Mouse (Mus musculus) WW6 (cell line): Measurements from ENCODE around the gene Gli2.

Source experiments
- DNase-seq: peaks from one replicate; pipeline ENCODE4 v3.0.0-alpha.2; 2013; ENCODE audit warnings: low read depth, low spot score

The Gli2 gene

DNA sequence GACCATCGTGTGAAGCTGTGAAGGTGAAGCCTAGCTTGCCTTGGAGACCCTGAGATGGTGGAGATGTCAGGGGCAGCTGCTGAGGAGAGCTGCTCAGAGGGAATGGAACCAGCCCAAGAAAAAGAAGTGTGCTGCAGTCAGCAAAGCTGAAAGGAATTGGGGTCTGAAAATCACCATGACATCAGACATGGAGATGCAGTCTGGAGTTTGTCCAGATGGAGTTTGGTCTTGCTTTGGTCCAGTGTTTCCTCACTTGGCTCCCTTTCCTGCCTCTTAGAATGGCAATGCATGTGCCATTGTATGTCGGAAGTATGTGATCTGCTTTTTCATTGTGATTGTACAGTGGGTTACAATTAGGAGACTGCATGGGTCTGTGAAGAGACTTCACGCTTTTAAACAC is 149.7 kb downstream of the Gli2 start:
- no peak for DNase-seq

DNA sequence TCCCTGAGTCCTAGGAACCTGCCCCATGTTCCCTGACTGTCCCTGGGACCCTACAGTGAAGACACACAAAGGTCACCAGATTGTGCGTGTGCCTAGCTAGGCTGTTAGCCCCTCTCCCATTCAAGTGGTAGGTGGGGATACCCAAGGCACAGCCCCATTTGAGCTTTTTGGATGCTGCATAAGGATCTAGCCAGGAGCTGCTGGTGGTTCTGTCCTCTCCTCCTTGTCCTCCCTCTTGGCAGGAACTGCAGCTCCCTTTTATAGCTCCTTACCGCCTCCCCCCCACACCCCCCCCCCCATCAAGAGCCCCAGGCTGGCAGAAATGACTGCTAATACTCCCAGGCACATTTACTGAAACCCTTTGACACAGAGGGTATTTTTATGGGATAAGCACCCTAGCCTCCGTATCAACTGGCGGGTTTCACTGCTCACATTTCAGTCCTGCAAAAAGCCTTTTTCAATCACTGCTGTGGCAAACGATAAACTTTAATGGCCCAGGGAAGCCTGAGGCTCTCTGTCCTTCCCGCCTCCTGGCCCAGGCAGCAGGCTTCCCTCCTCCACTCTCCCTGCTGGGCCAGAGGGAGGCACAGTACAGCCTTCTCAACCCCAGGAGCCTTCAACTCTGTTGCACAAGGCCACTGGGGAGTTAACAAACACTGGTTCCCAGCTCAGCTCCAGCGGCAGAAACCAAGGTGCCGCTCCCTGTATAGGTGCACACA is 151.4 kb downstream of the Gli2 start:
- no peak for DNase-seq

DNA sequence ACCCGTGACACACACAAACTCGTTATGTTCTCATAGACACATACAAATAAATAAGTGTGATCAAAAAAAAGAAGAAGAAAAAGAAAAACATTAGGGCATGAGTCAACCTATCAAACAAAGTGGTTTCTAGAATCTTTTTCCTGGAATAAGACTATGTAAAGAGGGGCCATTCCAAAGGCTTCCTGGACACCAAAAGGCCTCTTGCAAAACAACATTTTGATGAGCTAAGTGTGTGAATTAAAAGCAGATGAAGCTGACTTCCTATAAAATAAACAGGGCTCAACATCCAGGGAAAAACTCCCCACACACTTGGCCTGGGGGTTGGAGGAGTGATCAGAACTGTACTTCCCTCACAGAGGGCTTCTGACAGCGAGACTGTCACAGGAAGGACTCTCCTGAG is 155.1 kb downstream of the Gli2 start:
- DNase-seq = no peak

DNA sequence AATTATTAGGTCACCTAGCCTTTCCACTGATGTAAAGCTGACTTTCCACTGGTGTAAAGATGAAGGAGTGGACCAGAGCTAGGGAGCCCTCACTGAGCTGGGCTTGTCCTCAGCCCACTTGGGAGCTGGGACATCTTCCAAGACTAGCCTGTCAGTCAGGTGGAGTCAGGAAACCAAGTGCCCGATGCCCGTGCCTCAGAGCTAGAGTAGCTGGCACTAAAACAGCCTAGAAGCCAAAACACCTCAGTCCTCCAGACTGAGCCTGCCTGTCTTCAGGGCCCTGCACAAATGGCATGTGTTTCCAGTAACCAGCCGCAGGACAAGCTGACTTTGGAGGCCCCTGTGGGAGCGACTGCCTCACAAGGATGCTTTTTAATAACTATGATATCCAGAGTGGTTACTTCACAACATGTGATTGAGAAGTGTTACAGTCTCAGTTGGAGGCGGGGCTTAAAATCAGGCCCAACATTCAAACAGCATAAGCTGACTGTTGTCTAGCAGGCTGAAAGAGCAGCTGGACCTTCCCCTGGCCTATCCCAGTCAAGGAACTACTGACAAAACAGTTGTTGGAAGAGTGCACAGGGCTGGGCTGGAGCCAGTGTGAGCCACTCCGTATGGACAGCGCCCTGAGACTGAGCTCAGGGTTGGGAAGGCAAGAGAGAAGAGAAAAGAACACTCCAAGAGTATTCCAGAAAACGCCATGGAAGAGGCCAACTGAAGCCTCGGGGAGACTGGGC is 158.2 kb downstream of the Gli2 start:
- DNase-seq = no peak

DNA sequence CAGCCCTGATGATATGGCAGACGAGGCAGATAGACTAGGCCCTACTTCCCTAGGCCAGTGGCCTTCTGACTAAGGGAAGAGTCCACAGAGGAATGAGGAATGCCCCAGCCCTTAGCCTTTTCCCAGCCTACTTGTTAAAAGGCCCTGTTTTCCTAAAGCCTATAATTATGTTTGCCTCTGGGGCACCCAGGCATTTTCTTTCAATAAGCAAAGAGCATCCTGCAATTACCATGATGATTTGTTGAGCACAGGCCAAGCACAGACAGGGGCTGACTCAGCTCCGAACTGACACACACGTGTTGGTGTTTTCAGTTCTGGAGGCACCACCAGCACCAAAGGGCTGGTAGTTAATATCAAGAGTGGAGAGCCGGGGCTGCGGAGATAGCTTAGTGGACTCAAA is 162.0 kb downstream of the Gli2 start:
- DNase-seq = no peak

DNA sequence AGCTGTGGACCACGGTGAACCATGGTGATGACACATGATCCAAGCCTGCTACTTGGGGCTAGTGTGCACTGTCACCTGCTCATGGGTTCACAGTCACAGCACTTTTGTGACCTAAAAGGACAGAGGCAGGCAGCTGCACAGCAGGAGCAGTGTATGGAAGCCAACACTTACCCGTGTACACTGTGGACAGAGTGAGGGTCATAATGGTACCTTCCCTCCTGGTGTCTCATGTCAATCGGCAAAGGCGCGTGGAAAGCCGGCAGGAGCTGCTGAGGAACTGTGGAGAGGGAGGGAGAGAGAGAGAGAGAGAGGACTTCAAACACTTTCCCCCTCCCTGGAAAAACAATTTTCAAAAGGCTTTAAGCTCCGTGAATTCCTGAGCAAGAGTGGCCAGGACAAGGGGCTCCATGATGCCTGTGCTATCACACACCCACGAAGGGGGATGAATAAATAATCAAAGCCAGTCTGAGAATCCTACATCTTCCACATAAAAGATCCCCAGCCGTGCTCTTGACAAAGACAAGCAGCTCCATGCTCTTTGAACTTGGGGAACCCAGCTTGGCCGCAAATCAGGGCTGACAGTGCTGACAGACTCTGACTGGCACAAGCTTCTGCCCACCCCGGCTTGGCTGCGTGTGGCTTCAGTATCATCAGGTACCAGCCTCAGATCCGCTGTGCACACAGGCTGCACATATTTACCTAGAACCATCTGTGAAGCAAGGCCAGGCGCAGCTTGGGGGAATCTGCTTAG is 163.1 kb downstream of the Gli2 start:
- DNase-seq = no peak

DNA sequence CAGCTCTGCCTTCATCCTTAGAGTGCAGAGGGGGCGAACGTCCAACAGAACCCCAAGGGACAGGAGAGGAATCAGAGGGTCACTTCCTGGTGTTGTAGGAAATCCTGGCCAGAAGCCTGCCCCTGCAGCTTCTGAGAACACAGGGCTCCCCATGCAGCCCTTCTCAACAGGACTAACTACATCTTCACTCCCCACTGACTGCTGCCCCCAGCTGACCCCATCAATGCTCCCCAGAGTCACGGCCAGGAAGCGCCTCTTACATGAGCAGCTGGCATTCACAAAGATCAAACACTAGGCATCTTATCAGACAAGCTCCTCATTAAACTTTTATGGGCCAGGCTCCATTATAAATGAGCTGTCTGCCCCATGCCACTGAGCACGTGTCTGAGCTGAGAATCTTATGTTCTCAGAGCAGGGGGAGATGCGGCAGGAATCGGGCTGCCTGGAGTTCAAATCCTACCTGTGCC is 172.6 kb downstream of the Gli2 start:
- DNase-seq = no peak

DNA sequence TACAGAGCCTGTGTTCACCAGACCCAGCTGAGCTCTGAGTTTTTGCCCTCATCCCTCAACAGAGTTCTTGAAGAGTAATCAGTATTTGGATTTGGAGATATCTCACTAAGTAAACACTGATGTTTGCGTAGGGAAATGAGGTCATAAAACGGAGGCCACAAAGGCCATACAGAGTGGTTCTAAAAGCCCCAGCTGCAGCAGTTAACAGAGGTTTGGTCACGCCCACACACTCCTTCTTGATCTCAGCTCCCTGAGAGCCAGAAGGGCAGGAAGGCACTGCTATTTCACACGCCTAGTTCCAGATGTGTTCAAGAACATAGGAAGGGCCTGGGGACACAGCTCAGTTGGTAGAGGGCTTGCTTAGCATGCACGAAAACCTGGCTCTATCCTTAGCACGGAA is 175.1 kb downstream of the Gli2 start:
- DNase-seq = no peak

DNA sequence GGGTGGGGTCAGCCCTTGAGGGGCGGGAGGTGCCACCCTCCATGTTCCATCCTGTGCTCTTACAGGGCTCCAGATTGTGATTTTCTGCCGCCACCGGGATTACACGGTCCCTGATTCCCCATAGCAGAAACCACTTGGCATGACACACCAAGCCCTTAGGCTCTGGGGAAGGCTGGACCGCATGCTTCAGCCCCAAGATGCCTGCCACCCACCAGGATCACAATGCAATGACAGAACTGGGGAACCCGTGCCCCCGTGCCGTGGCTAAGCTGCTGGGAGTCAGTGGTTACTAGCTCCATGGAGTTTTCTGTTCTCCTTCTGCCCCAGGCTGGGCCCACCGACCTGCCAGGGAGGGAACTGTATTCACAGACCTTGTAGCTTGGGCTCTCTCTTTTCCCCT is 178.2 kb downstream of the Gli2 start:
- no peak for DNase-seq

DNA sequence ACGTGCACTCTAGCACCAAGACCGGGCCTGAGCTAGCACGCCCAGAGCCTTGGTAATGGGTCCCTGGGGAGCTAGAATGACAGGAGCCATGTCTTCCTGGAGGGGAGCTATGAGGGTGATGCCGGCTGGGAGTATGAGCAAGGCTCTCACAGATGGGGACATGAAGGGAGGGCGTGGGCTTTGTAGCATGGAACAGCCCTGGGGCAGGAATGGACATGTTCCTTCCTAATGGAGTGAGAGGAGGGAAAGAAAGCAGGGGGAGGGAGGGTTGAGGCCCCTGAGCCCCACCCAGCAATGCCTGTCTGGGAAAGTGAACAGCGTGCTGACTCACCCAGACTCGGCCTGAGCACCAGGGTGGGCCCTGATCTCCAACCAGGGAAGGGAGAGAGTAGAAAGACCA is 179.9 kb downstream of the Gli2 start:
- no peak for DNase-seq

DNA sequence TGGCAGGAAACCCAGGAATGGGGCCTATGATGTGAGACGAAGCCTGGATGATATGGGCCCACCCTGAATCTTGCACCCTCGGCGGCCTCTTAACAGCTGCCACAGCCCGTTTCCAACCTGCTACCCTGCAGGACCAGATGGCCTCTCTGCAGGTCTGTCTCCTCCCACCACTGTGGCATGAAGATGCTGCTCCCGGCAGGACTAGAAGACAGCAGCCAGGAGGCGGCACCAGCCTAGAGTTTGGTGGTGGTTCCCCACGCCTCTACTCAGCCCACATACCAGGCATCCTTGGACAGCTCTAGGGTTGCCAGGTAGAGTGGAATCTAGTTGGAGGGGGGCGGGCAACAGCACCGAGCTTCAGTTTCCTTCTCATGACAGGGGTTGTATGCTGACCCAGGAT is 188.7 kb downstream of the Gli2 start:
- DNase-seq = no peak

DNA sequence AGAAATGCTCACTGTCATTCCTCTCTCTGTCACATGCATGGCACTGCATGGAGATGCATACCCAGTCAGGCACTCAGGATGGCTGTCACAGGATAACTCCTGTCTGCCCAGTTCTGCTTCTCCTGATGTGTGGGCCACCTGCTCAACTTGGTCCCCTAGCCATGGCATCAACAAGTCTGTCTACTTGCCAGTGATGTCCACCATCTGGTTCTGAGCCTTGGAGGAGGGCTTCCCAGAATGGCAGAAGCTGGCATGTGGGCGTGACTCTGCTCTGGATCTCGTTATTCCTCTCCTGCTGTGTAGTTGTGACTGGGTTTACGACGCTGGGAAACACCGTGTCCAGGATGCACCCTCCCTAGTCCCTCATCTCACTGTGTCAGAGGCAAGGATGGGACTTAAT is 189.4 kb downstream of the Gli2 start:
- DNase-seq = no peak

DNA sequence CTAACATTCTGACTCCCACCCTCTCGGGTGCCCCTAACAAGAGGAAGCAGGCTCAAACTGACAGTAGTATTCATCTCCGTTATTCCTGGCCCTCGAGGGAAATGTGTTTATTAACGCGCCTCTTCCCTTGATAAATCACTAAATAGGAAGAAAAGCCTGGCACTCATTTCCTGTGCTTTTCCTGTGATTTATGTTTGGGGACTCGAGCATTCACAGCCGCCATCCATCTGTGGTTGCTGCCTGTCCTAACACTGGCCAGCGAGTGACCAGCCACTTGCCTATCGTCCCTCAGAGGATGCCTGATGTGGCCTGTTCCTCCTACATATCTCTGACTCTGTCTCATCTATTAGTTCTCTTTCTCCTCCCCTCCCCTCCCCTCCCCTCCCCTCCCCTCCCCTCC is 195.3 kb downstream of the Gli2 start:
- DNase-seq = no peak

DNA sequence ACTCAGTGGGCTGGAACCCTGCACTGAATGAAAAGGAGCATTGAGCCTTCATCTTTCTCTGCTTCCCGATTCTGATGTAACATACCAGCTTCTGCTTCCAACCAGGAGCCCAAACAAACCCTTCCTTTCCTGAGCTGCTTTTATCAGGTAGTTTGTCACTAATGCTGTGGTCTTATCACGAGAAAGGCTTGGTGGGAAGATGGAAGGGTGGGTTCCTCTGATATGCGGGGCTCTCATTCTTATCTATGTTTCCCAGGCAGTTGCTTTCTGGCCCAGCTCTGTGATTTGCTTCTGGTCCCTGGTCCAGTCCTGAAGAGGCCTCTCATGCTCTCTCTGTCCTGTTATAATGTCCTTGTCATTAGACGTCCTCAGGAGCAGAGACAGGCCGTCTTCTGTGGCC is 222.8 kb downstream of the Gli2 start:
- no peak for DNase-seq

DNA sequence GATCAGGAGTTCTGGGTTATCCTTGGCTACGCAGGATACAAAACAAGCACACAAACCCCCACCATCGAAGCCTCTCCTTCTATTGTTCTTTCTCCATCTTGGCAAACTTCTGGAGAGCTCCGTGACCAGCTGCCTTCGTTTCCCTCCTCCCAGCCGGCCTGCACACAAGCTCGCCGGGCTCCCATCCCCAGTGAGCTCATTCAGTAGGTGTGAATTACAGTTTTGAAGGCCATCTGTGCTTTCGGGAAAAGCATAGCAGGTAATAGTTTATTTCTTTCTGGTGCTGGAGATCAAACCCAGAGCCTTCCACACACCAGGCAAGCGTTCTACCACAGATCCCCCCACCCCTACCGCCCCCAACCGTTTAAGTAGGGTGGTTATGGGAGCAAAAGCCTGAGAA is 226.8 kb downstream of the Gli2 start:
- no peak for DNase-seq

DNA sequence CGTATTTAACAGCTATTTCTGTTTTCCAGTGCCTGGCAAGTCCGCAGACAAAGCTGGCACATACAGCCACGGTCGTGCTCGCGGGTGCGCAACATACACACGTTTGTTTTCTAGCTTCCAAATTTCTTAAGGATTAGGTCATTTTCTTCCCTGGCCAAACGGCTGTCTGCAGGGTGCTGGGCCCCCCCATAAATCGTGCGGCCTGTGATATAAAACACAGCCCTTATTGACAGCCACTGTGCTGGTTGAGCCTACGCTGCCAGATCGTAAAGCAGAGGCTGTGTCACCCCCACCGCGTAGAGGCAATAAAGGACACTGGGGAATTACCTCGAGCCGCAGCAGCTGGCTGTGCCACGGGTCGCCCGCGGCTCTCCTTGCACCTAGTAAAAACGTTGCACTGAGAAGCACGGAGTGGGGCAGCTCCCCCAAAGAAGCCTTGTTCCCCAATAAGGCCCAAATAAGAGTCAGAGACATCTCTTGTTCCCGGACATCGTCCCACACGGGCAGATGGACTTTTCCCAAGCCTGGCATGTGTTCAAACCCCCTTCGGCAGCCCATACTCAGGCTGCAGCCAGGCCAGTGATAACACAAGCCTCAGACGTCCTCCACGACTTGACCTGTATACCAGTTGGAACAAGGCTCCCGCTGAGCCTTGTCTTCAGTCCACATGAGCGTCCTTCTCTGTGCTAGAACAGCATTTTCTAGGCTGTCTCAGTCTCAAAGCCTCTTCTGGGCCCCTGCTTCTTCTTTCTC is 227.8 kb downstream of the Gli2 start:
- DNase-seq = no peak

DNA sequence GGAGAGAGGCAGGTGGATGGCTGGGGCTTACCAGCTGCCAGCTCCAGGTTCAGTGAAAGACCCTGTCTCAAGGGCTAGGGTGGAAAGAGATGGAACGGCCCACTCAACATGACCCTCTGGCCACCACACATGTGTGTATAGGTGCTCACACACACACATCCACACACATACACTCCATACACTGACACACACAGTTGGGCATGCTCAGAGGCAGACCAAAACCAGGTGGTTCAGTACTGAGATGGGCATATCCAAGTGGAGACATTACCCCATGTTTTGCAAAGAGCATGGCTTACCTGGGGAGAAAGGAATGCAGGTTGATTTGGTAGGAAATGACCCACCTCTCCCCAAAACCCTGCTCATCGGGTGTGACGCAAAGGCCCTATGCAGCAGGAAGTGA is 228.4 kb downstream of the Gli2 start:
- DNase-seq = no peak

DNA sequence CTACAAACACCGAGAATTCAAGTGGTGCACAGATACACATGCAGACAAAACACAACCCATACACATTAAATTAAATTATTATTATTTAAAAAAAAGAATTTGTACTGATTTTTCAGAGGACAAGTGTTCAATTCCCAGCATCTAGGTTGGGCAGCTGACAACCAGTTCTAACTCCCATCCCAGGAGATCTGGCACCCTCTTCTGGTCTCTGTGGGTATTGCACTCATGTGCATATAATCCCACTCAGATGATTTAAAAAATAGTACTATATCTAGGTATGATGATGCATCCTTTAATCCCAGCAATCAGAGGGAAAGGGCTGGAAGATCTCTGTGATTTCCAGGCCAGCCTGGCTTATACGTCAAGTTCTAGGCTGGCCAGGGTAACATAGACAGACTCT is 231.2 kb downstream of the Gli2 start:
- DNase-seq = no peak

DNA sequence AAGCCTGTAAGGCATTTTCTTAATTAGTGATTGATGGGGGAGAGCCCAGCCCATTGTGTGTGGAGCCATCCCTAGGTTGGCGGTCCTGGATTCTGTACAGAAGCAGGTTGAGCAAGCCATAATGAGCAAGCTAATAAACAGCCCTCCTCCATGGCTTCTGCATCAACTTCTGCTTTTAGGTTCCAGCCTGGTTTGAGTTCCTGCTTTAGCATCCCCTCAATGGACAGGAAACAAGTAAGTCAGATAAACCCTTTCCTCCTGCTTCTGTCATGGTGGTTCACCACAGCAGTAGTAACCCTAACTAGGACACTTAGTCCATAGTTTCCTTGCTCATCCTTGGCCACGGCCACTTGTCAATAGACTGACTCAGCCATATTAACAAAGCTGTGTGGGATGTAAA is 238.4 kb downstream of the Gli2 start:
- DNase-seq = no peak

DNA sequence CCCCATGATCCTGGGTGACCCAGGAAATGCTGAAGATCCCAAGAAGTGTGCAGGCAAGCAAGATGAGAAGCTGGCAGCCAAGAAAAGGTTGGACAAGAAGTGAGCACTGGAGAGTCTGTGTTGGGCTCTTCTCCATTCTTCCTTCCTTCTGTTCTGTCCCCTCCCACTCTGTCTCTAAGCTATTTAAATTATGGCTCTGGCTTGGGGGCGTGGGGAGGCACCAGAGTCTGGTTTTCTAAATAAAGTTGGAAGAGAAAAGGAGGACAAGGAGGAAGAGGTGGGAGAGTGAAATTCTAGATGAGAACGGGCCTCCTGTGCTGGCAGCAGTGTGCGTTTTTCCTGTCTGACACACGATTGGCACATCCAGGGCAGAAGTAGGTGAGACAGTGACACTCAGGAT is 243.1 kb downstream of the Gli2 start:
- DNase-seq = no peak

DNA sequence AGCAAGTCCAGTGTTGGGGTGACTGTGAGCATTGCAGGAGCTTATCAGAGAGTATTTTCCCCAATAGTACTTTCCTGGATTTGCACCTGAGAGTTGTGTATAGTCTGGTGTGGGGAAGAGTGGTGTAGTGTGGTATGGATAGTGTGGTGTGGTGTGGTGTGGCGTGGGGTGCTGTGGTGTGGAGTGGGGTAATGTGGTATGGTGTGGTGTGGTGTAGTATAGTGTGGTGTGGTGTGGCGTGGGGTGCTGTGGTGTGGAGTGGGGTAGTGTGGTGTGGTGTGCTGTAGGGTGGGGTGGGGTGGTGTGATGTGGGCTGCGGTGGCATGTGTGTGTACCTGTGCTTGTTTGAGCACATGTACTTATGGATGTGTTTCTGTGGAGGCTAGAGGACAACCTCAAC is 246.7 kb downstream of the Gli2 start:
- DNase-seq = no peak

DNA sequence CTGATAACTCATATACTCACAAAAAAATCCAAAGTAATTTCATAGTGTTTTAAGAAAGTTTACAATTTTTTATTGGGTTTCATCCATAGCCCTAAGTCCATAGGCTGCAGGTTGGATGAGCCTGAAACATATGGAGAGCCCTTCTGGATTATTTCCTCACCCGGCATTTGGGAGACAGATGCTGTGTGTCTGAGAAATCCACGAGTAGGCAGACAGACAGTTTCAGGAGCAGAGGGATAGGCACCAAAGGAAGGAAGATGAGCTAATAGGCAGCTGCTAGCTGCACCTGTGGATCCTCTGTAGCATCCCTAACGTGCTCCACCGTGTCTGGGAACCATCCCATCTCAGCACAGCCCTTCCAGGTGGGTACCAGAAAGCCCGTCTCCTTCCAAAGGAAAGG is 251.3 kb downstream of the Gli2 start:
- no peak for DNase-seq
